Mouse (Mus musculus) adrenal gland, adult 8-10 months (tissue): Measurements from ENCODE around the gene Ost4. TPM values are rescaled to one million over a fixed set of nuclear protein-coding genes. Genes with fewer than 3 reads are reported as not detected.
A peak's percentile ranks its signal among the peaks of the same experiment; 100 is the strongest.

Experiments used
- DNase-seq: peaks from one replicate; pipeline ENCODE4 v3.0.0; 2022
- total RNA-seq, 4 experiments: library from RNA; stranded (reverse); gene quantifications; 2 replicates each; pipeline ENCODE4 v1.2.4; 2022

Ost4 gene
- 100 to 1,000 TPM; 210 to 235 (median 214) TPM for total RNA-seq

- peak; percentile 95 for DNase-seq
These were observed at the start of gene Ost4 for GRCm38 (mm10) chr5:30907413-30908059. Gene Ost4 (minus strand): TSS chr5:30907788.

DNA sequence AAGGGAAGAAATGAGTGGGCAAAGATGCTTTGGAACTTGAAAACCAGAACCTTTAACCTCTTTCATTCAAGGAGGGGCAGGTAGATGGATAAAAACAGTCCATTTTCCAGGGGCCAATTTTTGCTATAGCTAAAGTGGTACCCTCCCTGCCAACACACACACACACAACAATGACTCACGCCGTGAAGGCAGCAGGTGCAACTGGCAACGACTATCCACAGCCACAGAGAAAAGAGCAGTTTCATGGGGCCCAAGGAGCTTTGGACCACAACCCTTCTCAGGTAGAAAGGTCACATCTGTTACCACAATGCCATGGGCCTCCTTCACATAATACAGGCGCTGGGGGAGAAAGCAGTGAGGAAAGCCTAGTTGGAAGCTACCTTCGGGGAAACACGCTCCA, 48.2 kb upstream of the Ost4 start:
- no peak for DNase-seq

DNA sequence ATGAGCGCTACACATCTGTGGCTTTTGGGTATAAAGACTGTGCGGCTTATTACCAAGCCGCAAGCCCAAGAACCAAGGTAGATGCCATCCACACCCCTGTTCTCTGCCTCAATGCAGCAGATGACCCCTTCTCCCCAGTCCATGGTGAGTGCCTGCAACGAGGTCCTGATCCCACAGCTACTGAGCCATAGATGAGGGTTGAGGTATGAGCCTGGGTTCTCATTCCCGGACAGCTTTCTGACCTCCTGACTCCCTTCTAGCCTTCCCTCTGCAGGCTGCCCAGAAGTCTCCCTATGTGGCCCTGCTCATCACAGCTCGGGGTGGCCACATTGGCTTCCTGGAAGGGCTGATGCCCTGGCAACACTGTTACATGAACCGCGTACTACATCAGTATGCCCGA, 47.0 kb upstream of the Ost4 start:
- DNase-seq: no peak

DNA sequence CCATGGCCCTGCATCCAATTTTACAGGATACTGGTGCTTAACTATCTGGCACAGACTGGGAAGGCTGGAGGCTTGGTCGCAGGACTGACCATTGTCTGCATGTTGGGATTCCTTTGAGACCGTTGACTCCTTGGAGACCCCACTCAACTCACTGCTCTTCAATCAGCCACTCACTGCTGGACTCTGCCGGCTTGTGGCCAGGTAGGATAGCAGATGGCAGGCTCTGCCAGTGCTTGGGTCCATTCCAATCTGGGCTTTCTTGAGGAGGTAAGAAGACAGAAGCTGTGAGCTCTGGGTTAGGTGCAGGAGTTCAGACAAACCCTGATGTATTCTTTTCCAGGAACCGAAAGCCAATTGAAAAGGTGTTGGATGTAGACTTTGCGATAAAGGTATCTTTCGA, 46.5 kb upstream of the Ost4 start:
- DNase-seq: no peak

GRCm38 (mm10) chr5:30952551-30952950, 45.0 kb upstream of the Ost4 start:
- DNase-seq: no peak

GRCm38 (mm10) chr5:30951706-30952105, 44.1 kb upstream of the Ost4 start:
- DNase-seq: no peak

DNA sequence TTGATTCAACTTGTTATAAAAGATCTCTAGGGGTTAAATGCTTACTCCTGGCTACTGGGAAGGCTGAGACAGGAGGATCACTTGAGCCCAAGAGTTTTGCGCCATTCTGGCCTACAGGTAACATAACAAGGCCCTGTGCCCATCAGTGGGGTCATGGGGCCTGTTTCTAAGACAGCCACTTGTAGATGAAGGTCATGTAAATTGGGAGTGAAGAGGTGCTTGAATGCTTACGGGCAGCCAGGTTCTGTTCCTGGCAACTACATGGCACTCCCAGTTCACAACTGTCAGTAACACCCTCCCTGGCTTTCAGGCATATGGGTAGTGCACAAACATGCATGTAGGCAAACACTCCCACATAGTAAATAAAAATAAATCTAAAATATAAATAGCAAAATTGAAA, 43.3 kb upstream of the Ost4 start:
- DNase-seq: no peak

- DNase-seq: no peak
These were observed 42.9 kb upstream of the Ost4 start for GRCm38 (mm10) chr5:30950451-30950850.

DNA sequence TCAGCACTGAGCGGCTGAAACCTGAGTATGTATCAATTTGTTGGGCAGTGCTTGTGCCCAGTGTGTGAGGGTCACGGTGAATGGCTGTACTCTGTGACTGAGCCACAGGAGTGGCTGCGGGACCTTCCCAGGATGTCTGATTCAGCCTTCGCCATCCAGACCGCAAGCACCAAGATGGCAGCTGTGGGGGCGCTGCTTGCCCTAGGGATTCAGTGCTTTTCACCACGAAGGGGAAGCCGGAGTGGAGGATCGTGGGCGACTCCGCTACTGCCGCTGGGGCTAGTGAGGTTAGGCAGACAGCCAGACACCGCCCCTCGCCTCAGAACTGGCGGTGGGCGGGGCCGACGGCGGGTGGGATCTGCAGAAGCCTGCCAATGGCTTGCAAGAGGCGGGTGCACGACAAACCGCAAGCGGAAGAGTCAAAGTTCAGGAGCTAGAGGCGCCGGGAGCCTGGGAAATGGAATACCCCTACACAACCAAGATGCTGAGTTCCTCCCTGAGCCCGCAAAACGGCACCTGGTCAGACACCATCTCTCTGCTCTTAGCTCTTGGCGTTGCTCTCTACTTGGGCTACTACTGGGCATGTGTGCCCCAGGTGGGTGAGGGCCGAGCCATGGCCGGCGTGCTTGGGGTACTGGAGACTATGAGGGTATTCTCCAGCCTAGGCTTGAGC, 42.2 kb upstream of the Ost4 start:
- peak; percentile 88 for DNase-seq

GRCm38 (mm10) chr5:30948620-30949019, 41.0 kb upstream of the Ost4 start:
- no peak for DNase-seq

- peak; percentile 74 for DNase-seq
These were observed 37.6 kb upstream of the Ost4 start, which contains the start of gene Cgref1 for GRCm38 (mm10) chr5:30944956-30945781. Gene Cgref1 (minus strand): TSS chr5:30945591.

DNA sequence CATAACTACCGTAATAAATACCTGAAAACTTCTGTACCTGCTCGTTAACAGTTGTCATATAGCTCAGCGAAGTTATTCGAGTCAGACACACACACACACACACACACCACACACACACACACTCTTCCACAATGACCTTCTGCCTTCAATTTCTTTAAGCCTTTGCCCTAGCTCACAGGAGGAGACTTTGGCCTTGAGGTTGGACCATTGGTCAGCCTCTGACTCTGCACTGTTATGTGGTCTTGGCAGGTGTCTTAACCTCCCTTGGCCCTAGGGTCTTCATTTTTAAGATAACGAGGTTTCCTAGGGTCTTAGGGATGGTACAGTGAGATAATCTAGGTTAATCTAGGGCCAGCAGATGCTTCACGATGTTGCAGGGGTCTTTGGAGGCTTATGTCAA, 36.8 kb upstream of the Ost4 start:
- no peak for DNase-seq

DNA sequence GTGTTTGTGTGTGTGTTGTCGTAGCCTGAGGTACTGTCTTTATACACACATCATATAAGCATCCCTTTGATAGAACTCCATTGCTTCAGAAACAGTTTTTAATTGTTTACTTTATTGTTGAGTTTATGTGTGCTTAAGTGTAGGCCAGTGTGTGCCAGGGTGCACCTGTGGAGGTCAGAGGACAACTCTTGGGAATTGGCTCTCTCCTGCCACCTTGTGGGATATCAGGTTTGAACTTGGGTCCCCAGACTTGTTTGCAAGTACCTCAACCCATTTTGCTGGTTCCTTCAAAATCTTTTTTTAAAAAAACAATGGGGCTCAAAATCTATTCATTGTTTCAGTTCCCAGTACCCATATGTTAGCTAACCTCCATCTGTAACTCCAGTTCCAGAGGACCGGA, 35.4 kb upstream of the Ost4 start:
- DNase-seq: no peak

DNA sequence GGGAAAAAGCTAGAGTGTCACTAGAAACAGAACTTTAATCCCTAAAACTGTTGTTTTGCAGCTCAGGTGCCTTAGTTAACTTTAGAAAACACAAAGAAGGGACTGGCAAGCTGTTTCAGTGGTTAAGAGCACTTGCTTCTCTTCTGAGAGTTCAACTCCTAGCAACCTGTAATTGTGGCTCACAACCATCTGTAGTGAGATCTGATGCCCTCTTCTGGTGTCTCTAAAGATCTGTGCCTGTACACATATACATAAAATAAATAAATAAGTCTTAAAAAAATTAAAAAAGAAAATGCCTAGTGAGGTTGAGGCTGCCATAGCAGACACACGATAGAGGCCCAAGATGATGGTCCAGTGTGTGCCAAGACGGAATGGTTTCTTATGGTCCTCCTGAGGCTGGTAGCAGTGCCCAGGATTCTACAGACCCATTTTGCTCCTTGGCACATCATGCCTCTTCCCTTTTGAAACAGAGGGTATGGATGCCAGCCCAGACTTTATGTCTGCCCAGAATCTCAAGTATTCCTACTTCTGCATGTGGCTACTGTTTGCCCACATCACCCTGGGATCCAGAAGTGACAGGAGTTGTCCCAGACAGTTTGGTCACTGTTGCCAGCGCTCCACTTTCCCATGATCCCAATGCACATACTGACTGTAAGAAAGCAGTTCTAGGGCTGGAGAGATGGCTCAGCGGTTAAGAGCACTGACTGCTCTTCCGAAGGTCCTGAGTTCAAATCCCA, 27.3 kb upstream of the Ost4 start:
- DNase-seq: no peak

- DNase-seq: no peak
These were observed 26.1 kb upstream of the Ost4 start for GRCm38 (mm10) chr5:30933705-30934104.

DNA sequence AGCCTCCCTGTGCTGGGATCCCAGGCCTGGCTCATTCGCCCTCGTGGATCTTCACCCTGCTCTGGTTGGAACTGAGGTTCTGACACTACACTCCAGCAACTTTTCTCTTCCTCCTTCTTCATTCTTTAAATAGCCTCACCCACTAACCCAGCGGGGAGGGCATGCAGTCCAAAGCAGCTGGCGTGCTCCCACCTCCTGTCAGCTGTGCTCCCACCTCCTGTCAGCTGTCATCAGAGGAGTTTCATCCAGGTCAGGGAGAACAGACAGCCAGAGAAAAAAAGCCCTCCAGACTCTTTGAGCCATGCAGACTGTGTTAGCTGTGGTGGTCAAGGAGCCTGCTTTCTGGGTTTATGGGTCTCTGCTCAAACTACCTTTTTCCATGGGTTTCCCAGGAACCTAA, 23.8 kb upstream of the Ost4 start:
- no peak for DNase-seq

DNA sequence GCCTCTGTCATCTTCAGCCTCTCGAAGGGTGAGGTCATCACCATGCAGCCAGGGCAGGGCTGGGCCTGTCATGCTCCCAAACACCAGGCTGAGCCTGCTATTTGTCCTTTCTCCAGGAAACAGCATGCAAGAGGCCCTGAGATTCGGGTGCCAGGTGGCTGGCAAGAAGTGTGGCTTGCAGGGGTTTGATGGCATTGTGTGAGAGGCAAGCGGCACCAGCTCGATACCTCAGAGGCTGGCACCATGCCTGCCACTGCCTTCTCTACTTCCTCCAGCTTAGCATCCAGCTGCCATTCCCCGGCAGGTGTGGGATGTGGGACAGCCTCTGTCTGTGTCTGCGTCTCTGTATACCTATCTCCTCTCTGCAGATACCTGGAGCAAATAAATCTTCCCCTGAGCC, 23.3 kb upstream of the Ost4 start:
- DNase-seq: no peak

- no peak for DNase-seq
These were observed 22.5 kb upstream of the Ost4 start for GRCm38 (mm10) chr5:30930121-30930520.

- DNase-seq: peak; percentile 41
These were observed 20.4 kb upstream of the Ost4 start for GRCm38 (mm10) chr5:30927945-30928529.

DNA sequence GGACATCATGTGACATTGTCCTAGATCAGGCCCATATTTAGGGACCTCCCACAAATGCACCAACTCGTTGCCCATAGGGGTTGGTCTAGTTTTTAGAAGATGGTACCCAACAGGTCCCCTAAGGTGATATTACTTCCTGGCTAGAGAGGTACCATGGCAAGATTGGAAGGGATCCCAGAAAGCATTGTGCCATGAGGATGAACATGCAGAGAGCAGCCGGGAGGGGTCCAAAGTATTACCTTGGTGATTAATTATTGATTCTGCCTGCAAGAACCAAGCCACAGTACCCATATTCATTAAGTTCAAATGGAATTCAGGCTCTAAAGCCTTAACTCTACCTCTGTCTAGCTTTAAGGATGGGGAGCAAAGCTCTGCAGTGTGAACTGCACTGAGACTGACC, 18.5 kb upstream of the Ost4 start:
- no peak for DNase-seq

- no peak for DNase-seq
These were observed 17.6 kb upstream of the Ost4 start for GRCm38 (mm10) chr5:30925217-30925616.

GRCm38 (mm10) chr5:30924614-30925013, 17.0 kb upstream of the Ost4 start:
- DNase-seq: no peak
